Mouse (Mus musculus): ENCODE data around the gene Fbxo34. TPM values are rescaled to one million over a fixed set of nuclear protein-coding genes. Genes with fewer than 3 reads are reported as not detected.
A peak's percentile ranks its signal among the peaks of the same experiment; 100 is the strongest.
"Not testable (repeated sequence)": the region's sequence is repeated elsewhere in the genome, so short reads cannot be mapped to it uniquely, and the experiment has no call there.

The Fbxo34 gene
- 10 to 100 TPM; 20.4 to 22.3 TPM for total RNA-seq (2021)

DNA sequence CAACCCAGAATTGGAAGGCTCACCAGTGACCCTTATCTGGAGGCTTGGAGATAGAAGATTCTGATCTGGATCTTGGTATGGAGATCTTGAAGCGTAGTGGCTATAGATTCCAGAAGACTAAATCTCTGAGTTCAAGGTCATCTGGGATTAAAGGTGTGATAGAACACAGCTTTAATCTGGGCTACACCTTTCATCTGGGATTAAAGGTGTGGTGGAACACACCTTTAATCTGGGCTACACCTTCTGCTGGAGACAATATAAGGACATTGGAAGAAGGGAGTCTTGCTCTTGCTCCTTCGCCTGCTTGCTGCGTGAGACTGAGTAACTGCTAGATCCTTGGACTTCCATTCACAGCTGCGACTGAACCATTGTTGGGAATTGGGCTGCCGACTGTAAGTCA is at the start of gene Fbxo34:
Gene Fbxo34 (plus strand): TSS at position 301 of the 400 bp plus-strand sequence.
- not testable (repeated sequence) for DNase-seq

DNA sequence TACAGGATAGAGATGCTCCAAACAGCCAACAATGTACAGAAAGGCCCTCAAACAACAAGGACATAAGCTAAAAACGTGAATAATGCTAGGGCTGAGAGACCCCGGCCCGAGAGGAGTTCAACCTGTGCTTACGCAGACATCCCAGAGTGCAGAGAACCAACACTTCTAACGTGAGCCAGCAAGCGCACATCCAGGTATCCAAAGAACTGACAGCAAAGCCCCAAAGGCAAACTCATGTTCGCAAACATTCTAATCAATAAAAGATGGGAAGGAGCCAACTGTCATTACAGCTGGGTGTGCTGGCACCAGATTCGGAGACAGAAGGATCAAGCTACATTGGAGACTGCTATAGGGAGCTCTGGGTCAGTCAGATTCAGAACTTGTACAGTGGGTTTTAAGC is 47.5 kb upstream of the Fbxo34 start:
- DNase-seq, result no peak

- DNase-seq, result no peak
Observed at GRCm38 (mm10) chr14:47406000-47406399, 44.2 kb upstream of the Fbxo34 start.

DNA sequence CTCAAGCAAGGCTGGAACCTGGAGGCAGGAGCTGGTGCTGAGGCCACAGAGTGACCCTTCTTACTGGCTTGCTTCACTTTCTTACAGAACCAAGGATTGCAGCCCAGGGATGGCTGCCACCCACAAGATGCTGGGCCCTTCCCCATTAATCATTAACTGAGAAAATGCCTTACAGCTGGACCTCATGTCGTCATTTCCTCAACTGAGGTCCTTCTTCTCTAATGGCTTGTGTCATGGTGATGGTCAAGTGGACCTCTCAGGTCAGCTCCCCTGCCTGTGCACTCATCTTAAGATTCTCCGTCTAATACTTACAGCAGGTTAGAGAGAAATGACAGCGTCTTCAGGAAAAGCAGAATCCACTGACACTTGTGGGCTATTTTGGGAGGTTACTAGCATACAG is 32.9 kb upstream of the Fbxo34 start:
- no peak for DNase-seq

GRCm38 (mm10) chr14:47417775-47418665 is 32.2 kb upstream of the Fbxo34 start, which contains the start of gene Dlgap5:
Gene Dlgap5, minus strand, starts transcription at chr14:47418407.
- peak; percentile 95 for DNase-seq

DNA sequence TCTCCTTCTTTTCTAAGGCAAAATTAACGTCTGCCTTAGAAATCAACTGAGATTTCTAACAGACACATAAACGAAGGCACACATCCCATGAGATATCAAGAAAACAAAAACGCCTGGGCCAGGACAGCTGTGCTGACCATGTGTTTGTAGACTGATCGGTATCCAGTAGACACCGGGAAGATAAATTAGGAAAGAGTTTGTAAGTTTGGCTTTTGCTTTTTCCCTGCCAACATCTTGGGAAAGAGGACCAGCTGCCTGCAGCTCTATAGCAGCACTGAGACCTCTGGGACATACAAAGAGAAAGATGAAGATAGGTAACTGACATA is 31.6 kb upstream of the Fbxo34 start:
- no peak for DNase-seq

DNA sequence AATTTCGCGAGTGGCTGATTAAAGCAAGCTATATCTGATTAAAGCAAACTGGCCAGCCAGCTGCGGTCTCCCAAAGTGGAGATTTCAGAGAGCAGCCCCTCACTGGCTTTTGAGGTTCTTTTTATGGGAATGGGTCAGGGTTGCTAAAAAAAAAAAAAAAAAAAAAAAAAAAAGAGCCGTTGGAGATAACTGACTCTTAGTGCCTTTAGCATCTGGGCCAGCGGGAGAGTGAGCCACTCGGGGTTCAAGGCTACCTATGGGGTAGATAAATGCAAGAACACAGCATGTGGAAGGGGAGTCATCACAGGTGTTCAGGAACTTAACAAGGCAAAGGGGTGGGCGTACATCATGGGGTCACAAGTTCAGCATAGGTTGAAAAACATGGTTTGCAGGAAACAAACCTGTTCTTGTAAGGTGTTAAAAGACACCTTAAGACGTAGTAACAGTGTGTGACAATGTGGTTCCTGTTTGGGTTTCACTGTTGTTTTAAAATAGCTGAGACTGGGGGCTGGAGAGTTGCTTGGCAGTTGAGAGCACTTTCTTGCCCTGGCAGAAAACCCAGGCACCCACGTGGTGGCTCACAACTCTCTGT is 31.1 kb upstream of the Fbxo34 start:
- no peak for DNase-seq

DNA sequence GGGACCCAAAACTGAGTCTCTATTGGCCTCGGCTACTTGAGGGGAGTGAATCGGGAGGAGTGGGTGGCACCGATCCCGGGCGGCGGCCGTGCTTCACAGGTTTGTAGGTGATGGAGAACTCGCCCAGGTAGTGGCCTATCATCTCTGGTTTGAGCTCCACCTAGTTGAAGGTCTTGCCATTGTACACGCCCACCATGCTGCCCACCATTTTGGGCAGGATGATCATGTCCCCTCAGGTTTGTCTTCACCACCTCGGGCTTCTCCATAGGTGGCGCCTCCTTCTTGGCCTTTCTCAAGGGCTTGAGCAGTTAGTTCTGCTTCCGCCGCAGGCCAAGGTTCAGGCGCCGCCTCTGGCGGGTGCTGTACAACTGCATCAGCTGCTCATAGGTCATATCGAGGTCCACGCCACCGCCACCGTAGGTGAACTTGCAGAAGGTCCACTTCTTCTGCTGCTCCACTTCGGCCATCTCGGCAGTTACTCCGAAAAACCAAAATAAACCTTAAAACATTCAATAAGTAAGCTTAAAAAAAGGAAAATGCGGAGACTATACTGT is 30.4 kb upstream of the Fbxo34 start:
- no peak for DNase-seq

DNA sequence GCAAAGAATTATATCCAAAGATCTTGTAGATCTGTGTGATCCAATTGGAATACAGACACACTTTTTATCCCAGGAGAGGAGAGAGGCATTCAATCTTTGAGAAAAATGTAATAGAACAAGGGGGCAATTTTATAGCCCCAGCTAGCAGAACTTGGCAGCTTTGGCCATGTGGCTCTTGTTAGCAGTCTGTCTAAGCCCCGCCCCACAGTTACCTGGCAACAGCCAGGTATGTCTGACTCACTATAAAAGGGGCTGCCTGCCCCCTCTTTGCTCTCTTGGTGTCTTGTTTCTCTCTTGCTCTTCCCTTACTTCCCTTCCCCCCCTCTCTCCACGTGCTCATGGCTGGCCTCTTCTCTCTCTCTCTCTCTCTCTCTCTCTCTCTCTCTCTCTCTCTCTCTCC is 28.6 kb upstream of the Fbxo34 start:
- no peak for DNase-seq

GRCm38 (mm10) chr14:47422466-47422865 is 27.8 kb upstream of the Fbxo34 start:
- DNase-seq, result no peak

DNA sequence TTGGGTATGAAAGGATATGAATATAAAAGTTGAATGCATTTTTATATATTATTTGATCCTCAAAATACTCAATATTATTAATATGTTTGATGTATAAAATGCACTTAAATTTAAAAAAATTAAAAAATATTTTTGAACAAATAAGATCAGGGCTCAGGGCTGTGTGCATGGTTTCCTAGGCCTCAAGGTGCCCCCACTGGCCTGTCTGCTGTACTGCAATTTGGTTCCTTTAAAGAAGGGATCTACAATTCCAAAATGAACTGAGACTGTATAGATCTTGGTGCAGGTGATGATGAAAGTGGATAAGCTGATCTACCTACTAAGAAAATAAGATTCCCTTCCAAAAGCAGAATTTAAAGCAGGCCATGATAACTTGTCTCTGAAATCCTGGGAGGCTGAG is 17.2 kb upstream of the Fbxo34 start:
- DNase-seq, result peak; percentile 8

- no peak for DNase-seq
Observed at GRCm38 (mm10) chr14:47438947-47439346, 11.3 kb upstream of the Fbxo34 start.

DNA sequence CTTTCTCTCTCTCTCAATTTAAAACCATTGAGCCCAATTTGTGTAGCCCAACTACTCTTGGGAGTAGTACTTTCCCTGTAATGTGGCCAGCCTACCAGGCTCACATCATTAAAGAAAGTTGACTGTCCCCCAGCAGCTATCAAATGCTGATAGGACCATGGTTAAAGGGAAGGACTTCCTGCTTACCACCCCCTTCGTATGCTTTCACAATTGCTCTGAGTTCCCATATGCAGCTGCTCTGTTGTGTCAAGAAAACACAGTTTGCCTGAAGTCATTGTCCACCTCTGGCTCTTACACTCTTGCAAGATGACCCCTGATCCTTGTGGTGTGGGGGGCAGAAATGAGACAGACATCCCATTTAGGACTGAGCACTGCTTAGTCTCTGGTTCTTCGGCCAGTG is 5.3 kb upstream of the Fbxo34 start:
- DNase-seq, result peak; percentile 6

DNA sequence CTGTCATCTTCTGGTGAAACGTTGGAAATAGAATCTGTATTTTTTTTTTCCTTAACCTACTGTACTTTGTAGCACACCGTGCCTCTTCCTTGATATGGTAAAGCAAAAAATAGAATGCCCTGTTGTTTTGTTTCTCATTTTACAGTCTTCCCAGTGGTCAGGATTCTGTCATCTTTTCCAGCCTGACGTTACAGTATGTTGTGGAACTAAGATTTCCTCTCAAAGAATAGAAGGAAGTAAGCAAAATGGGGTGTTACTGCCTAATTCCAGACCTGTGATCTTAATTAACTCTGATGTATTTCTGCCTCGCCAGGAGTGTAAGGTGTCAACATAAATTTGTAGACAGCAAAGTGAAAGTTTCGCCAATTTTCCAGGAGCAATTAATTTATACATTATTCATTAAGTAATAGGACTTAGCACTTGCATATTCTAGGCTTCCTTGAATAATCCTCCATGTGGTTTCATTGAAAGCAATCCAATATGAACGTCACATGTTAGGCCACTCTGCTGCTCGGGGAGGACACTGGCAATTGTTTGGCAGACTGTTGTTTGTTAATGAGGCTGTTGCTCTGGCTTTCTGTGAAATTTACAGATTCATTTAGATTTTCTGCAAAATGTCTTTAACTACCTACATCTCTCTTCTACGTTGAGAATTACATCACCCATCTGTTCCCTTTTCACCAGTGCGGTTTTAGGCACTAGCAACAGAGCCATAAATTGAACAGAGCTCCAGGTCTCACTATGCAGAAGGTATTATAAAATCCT is 4.7 kb upstream of the Fbxo34 start:
- no peak for DNase-seq

DNA sequence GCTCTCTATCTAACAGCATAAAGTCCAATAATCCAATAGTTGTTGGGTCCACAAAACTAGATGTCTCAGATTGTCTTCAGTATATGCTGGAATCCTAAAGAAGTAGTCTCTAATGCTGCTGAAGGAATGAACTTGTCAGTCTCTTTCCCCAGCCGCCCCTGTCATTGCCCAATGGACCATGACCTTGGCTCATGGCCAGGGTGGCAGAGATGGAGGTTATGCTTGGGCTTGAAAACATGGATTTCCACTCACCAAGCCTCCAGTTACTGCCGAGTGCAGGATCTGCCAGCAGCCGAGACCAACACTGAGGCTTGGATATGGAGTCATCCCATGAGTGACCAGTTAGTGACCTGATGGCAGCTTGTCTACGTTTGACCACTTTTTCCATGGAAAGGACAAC is 9.3 kb downstream of the Fbxo34 start:
- DNase-seq, result no peak

DNA sequence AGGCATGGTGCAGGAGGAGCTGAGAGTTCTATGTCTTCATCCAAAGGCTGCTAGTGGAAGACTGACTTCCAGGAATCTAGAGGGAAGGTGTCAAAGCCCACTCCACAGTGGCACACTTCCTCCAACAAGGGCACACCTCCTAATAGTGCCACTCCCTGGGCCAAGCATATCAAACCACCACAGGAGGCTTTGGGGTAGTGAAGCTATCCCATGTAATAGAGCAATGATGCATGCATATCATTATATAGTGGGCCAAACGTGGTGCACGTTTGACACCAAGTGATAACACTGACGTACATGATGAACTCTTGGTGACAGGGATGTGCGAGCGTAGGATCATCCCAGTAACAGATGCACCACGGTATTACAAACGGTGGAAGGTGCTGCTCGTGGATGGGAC is 11.8 kb downstream of the Fbxo34 start:
- DNase-seq, result no peak

DNA sequence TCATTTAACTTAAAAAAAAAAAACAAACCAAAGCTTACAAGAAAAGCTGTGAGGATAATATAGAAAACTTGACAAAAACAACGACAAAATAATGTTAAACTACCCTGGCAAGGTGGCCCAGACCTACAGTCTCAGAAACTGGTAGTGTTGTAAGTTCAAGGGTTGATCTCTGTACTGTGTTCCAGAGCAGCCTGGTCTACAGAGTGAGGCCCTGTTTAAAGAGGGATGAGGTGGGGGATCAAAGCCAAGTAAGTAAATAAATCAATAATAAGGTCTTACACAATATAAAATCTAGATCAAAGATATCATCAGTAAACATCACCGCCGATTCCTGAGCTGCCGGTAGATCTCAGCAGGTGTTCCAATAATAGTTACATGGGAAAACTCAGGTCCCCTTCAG is 12.2 kb downstream of the Fbxo34 start:
- no peak for DNase-seq

- DNase-seq, result no peak
Observed at GRCm38 (mm10) chr14:47462877-47463460, 12.7 kb downstream of the Fbxo34 start.

GRCm38 (mm10) chr14:47464426-47464825 is 14.2 kb downstream of the Fbxo34 start:
- DNase-seq, result no peak

DNA sequence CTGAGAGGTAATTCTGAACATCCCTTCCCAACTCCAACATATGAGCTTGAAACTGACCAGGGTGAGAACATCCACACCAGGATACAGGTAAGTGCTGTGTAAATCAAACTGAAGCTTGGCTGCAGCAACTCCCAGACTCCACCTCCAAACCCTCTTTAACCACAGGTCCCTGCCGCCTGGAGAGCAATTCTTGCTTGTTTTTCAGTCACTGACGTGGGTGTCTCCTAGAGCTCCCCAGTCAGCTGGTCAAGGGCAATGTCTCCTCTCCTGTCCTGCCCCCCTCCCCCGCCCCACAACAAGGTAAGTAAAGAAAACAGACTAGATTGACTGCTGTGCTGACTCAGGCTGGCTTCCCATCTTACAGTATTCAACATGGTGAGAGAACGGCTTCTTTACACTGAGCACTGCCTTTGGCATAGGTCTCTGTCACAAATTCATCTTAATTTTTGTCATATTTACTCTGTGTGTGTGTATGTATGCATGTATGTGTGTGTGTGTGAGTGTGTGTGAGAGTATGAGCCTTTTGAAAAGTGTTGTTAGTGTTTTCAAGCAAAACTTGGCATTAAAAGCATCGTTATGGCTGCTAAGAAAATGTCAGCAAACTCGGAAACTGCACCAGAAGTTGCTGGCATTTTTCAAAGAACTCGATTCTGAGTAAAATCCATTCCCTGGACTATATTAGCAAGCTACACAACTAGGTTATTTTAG is 15.4 kb downstream of the Fbxo34 start:
- DNase-seq, result no peak

- DNase-seq, result peak; percentile 98
Observed at GRCm38 (mm10) chr14:47472359-47472742, 22.1 kb downstream of the Fbxo34 start.

Measured in heart, postnatal 4 days (tissue).